Mouse (Mus musculus): ENCODE results near the gene Vipr2. TPM values are rescaled to one million over a fixed set of nuclear protein-coding genes. Genes with fewer than 3 reads are reported as not detected.

The Vipr2 gene
- polyA plus RNA-seq, 1 experiment from 2014 or later = 4.3 TPM

- WGBS = 98% methylated on average over 2 of the region's 2 CpGs
- no peak overlapping the region for H3K27ac ChIP-seq (replicated peaks)
- H3K4me3 ChIP-seq (ENCODE audit: low read depth, low read length) = no peak overlapping the region
- H3K36me3 ChIP-seq (ENCODE audit: control insufficient read depth, insufficient read depth, low read length) = peaks cover 20% of the 10 kb centered on the region
- no peak for DNase-seq (ENCODE audit: low spot score)
- H3K9ac ChIP-seq (ENCODE audit: low read length) = no peak overlapping the region
- ATAC-seq (ENCODE audit: low FRiP score, low TSS enrichment) = no peak
- H3K9me3 ChIP-seq (ENCODE audit: control insufficient read depth, low read length) = peaks cover 13% of the 10 kb centered on the region; the same call in 1 of the 2 replicates
- TF ChIP-seq EP300 (optimal IDR thresholded peaks at IDR 0.05) (no peak), CTCF (IDR thresholded peaks at IDR 0.05; ENCODE audit: low read depth) (no peak)
- H3K27me3 ChIP-seq (ENCODE audit: control insufficient read depth, insufficient read depth, low read length) = no peaks in the 10 kb centered on the region
- no peaks in the 10 kb centered on the region for H3K4me1 ChIP-seq (replicated peaks; ENCODE audit: control insufficient read depth, insufficient read depth)
- no peak overlapping the region for H3K4me2 ChIP-seq (replicated peaks; ENCODE audit: low read depth)
Observed at GRCm38 (mm10) chr12:116062194-116062583, 15.3 kb upstream of the Vipr2 start.

GRCm38 (mm10) chr12:116063020-116063419 lies 14.5 kb upstream of the Vipr2 start:
- H3K36me3 ChIP-seq (ENCODE audit: control insufficient read depth, insufficient read depth, low read length) = peaks cover 18% of the 10 kb centered on the region
- no peaks in the 10 kb centered on the region for H3K27me3 ChIP-seq (ENCODE audit: control insufficient read depth, insufficient read depth, low read length)
- no peaks in the 10 kb centered on the region for H3K4me1 ChIP-seq (replicated peaks; ENCODE audit: control insufficient read depth, insufficient read depth)
- H3K9me3 ChIP-seq (ENCODE audit: control insufficient read depth, low read length) = peaks cover 13% of the 10 kb centered on the region; the same call in 1 of the 2 replicates
- H3K4me2 ChIP-seq (replicated peaks; ENCODE audit: low read depth) = no peak overlapping the region
- ATAC-seq (ENCODE audit: low FRiP score, low TSS enrichment) = no peak
- TF ChIP-seq CTCF (IDR thresholded peaks at IDR 0.05; ENCODE audit: low read depth) = no peak
- TF ChIP-seq EP300 (optimal IDR thresholded peaks at IDR 0.05) = no peak
- DNase-seq (ENCODE audit: low spot score) = no peak
- WGBS = 93% methylated on average over 4 of the region's 4 CpGs
- no peak overlapping the region for H3K4me3 ChIP-seq (ENCODE audit: low read depth, low read length)
- H3K27ac ChIP-seq (replicated peaks) = no peak overlapping the region
- no peak overlapping the region for H3K9ac ChIP-seq (ENCODE audit: low read length)

GRCm38 (mm10) chr12:116071023-116071422 lies 6.5 kb upstream of the Vipr2 start:
- DNase-seq (ENCODE audit: low spot score) (peak; percentile 66), ATAC-seq (ENCODE audit: low FRiP score, low TSS enrichment) (peak; percentile 88)
- Histone ChIP-seq H3K9me3 (ENCODE audit: control insufficient read depth, low read length) (no peaks in the 10 kb centered on the region), H3K4me1 (replicated peaks; ENCODE audit: control insufficient read depth, insufficient read depth) (no peaks in the 10 kb centered on the region), H3K4me3 (ENCODE audit: low read depth, low read length) (no peak overlapping the region), H3K27me3 (ENCODE audit: control insufficient read depth, insufficient read depth, low read length) (no peaks in the 10 kb centered on the region), H3K27ac (replicated peaks) (no peak overlapping the region), H3K9ac (ENCODE audit: low read length) (no peak overlapping the region), H3K4me2 (replicated peaks; ENCODE audit: low read depth) (no peak overlapping the region), H3K36me3 (ENCODE audit: control insufficient read depth, insufficient read depth, low read length) (no peaks in the 10 kb centered on the region)
- 22% methylated on average over 3 of the region's 3 CpGs for WGBS
- peak; percentile 91 for TF ChIP-seq CTCF (IDR thresholded peaks at IDR 0.05; ENCODE audit: low read depth)
- TF ChIP-seq EP300 (optimal IDR thresholded peaks at IDR 0.05) = no peak

GRCm38 (mm10) chr12:116077855-116078366 lies 385 bp downstream of the Vipr2 start:
- no peaks in the 10 kb centered on the region for H3K9me3 ChIP-seq (ENCODE audit: control insufficient read depth, low read length)
- H3K27me3 ChIP-seq (ENCODE audit: control insufficient read depth, insufficient read depth, low read length) = no peaks in the 10 kb centered on the region
- H3K36me3 ChIP-seq (ENCODE audit: control insufficient read depth, insufficient read depth, low read length) = no peaks in the 10 kb centered on the region
- WGBS = under 1% methylated on average over 24 of the region's 24 CpGs
- H3K27ac ChIP-seq (replicated peaks) = peak overlapping the region; percentile 45; the same call in 1 of the 2 replicates
- no peaks in the 10 kb centered on the region for H3K4me1 ChIP-seq (replicated peaks; ENCODE audit: control insufficient read depth, insufficient read depth)
- DNase-seq (ENCODE audit: low spot score) (no peak), ATAC-seq (ENCODE audit: low FRiP score, low TSS enrichment) (peak; percentile 61)
- peak overlapping the region; percentile 77 for H3K9ac ChIP-seq (ENCODE audit: low read length)
- H3K4me2 ChIP-seq (replicated peaks; ENCODE audit: low read depth) = peak overlapping the region; percentile 84
- TF ChIP-seq CTCF (IDR thresholded peaks at IDR 0.05; ENCODE audit: low read depth) (no peak), EP300 (optimal IDR thresholded peaks at IDR 0.05) (no peak)
- H3K4me3 ChIP-seq (ENCODE audit: low read depth, low read length) = peak overlapping the region; percentile 60

- no peaks in the 10 kb centered on the region for H3K4me1 ChIP-seq (replicated peaks; ENCODE audit: control insufficient read depth, insufficient read depth)
- TF ChIP-seq CTCF (IDR thresholded peaks at IDR 0.05; ENCODE audit: low read depth) = no peak
- no peak for TF ChIP-seq EP300 (optimal IDR thresholded peaks at IDR 0.05)
- WGBS = 80% methylated on average over 6 of the region's 6 CpGs
- H3K36me3 ChIP-seq (ENCODE audit: control insufficient read depth, insufficient read depth, low read length) = no peaks in the 10 kb centered on the region
- no peak overlapping the region for H3K27ac ChIP-seq (replicated peaks)
- no peak overlapping the region for H3K4me2 ChIP-seq (replicated peaks; ENCODE audit: low read depth)
- H3K9ac ChIP-seq (ENCODE audit: low read length) = no peak overlapping the region
- no peak for DNase-seq (ENCODE audit: low spot score)
- H3K4me3 ChIP-seq (ENCODE audit: low read depth, low read length) = no peak overlapping the region
- ATAC-seq (ENCODE audit: low FRiP score, low TSS enrichment) = no peak
- H3K27me3 ChIP-seq (ENCODE audit: control insufficient read depth, insufficient read depth, low read length) = no peaks in the 10 kb centered on the region
- H3K9me3 ChIP-seq (ENCODE audit: control insufficient read depth, low read length) = no peaks in the 10 kb centered on the region
Observed at GRCm38 (mm10) chr12:116083125-116083524, 5.6 kb downstream of the Vipr2 start.

- DNase-seq (ENCODE audit: low spot score) (no peak), ATAC-seq (ENCODE audit: low FRiP score, low TSS enrichment) (no peak)
- H3K4me2 ChIP-seq (replicated peaks; ENCODE audit: low read depth) = no peak overlapping the region
- no peaks in the 10 kb centered on the region for H3K27me3 ChIP-seq (ENCODE audit: control insufficient read depth, insufficient read depth, low read length)
- no peaks in the 10 kb centered on the region for H3K36me3 ChIP-seq (ENCODE audit: control insufficient read depth, insufficient read depth, low read length)
- H3K4me3 ChIP-seq (ENCODE audit: low read depth, low read length) = no peak overlapping the region
- TF ChIP-seq EP300 (optimal IDR thresholded peaks at IDR 0.05) (no peak), CTCF (IDR thresholded peaks at IDR 0.05; ENCODE audit: low read depth) (no peak)
- H3K9ac ChIP-seq (ENCODE audit: low read length) = no peak overlapping the region
- no peaks in the 10 kb centered on the region for H3K9me3 ChIP-seq (ENCODE audit: control insufficient read depth, low read length)
- no peak overlapping the region for H3K27ac ChIP-seq (replicated peaks)
- 81% methylated on average over 2 of the region's 2 CpGs for WGBS
- H3K4me1 ChIP-seq (replicated peaks; ENCODE audit: control insufficient read depth, insufficient read depth) = no peaks in the 10 kb centered on the region
Observed at GRCm38 (mm10) chr12:116084294-116084693, 6.8 kb downstream of the Vipr2 start.

All from stomach, postnatal 0 days (tissue).